Mouse (Mus musculus) liver, adult 2 months (tissue): ENCODE data around the gene Hs6st3.

Source experiments
- CTCF ChIP-seq: fragments of 200-500 bp; IDR thresholded peaks from 2 replicates; pipeline ENCODE4 v1.5.1; 2011; ENCODE audit warnings: low read depth, low read length, control low read depth
- POLR2A ChIP-seq: fragments of 200-500 bp; IDR thresholded peaks from 2 replicates; pipeline ENCODE4 v1.6.1; 2011; ENCODE audit warnings: low read length, control low read depth; ENCODE audit not compliant: insufficient read depth; ENCODE audit errors: extremely low read depth

DNA sequence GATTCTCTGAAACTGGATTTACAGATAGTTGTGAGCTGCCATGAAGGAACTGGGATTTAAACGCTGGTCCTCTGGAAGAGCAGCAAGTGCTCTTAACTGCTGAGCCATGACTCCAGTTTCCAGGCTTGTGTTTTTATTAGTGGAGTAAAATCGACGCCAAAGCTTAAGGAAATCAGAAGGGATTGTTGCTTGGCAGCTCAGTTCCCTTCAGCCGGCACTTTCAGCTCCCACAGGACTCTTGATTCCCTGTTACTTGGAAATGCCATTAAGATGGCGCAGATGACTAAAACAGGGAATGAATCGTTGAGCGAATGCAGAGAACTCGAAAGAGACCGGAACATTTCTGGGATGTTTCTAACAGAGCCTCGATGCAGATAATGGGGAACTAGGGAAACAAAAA, 112.2 kb downstream of the Hs6st3 start:
- TF ChIP-seq CTCF (no peak), POLR2A (no peak)
